Mouse (Mus musculus): ENCODE results near the gene Ccdc60.

GRCm38 (mm10) chr5:116140682-116141081 lies 148.1 kb downstream of the Ccdc60 start:
- no peak for TF ChIP-seq CTCF (IDR thresholded peaks at IDR 0.05; ENCODE audit: control insufficient read depth, insufficient read depth, low read length)
- TF ChIP-seq POLR2A (IDR thresholded peaks at IDR 0.05; ENCODE audit: borderline replicate concordance, control insufficient read depth, low read depth, low read length): no peak
